In genomic region chr3:95730431-95730830, GRCm38 (mm10) we compare ENCODE assay signal across 30 mouse cellular contexts. TPM values are rescaled to one million over a fixed set of nuclear protein-coding genes. Genes with fewer than 3 reads are reported as not detected.
A peak's percentile ranks its signal among the peaks of the same experiment; 100 is the strongest.
DNase-seq lines count a peak whose midpoint lies in the region; ATAC-seq lines count a peak whose summit lies in the region.
"Had no signal": no experiment of that assay in that cellular context is flagged by ENCODE, and none has a peak within 500 bp of the region (broad histone marks: within the 10 kb centered on the region; RNA-seq: fewer than 3 reads in every experiment).

No protein-coding gene starts in this region.

- no peak overlapping the region for H3K9ac ChIP-seq in hindbrain, embryonic 12.5 days
- no peak overlapping the region for H3K9ac ChIP-seq in hindbrain, embryonic 14.5 days
- H3K9ac ChIP-seq in forebrain, embryonic 15.5 days (replicated peaks): no peak overlapping the region
- H3K9ac ChIP-seq in intestine, embryonic 15.5 days: no peak overlapping the region
- H3K9ac ChIP-seq: embryonic facial prominence, embryonic 13.5 days; heart, embryonic 12.5 days; limb, embryonic 12.5 days; liver, embryonic 15.5 days; midbrain, embryonic 12.5 days had no signal

- H3K27ac ChIP-seq in hindbrain, embryonic 12.5 days: no peak overlapping the region
- no peak overlapping the region for H3K27ac ChIP-seq in hindbrain, embryonic 14.5 days
- H3K27ac ChIP-seq in forebrain, embryonic 15.5 days (replicated peaks): no peak overlapping the region
- H3K27ac ChIP-seq in intestine, embryonic 15.5 days: no peak overlapping the region
- H3K27ac ChIP-seq: embryonic facial prominence, embryonic 13.5 days; forebrain, embryonic 10.5 days; gastrocnemius, adult 2 months; limb, embryonic 12.5 days; liver, embryonic 15.5 days; midbrain, embryonic 12.5 days had no signal

- no peaks in the 10 kb centered on the region for H3K4me1 ChIP-seq in hindbrain, embryonic 12.5 days
- H3K4me1 ChIP-seq in hindbrain, embryonic 14.5 days (replicated peaks; ENCODE audit: control insufficient read depth, insufficient read depth, low read length): no peaks in the 10 kb centered on the region
- no peaks in the 10 kb centered on the region for H3K4me1 ChIP-seq in forebrain, embryonic 15.5 days
- H3K4me1 ChIP-seq in intestine, embryonic 15.5 days (replicated peaks): peaks cover 7% of the 10 kb centered on the region; the same call in 1 of the 2 replicates
- H3K4me1 ChIP-seq: limb, embryonic 12.5 days; midbrain, embryonic 12.5 days had no signal

- no peaks in the 10 kb centered on the region for H3K27me3 ChIP-seq in hindbrain, embryonic 12.5 days
- no peaks in the 10 kb centered on the region for H3K27me3 ChIP-seq in hindbrain, embryonic 14.5 days (ENCODE audit: control insufficient read depth, insufficient read depth, low read length)
- no peaks in the 10 kb centered on the region for H3K27me3 ChIP-seq in forebrain, embryonic 15.5 days
- H3K27me3 ChIP-seq in intestine, embryonic 15.5 days (replicated peaks): no peaks in the 10 kb centered on the region
- H3K27me3 ChIP-seq: CH12.LX; embryonic facial prominence, embryonic 13.5 days; heart, embryonic 12.5 days; limb, embryonic 12.5 days; liver, embryonic 15.5 days; midbrain, embryonic 12.5 days had no signal

- no peaks in the 10 kb centered on the region for H3K9me3 ChIP-seq in hindbrain, embryonic 12.5 days (replicated peaks)
- no peaks in the 10 kb centered on the region for H3K9me3 ChIP-seq in hindbrain, embryonic 14.5 days (ENCODE audit: control insufficient read depth, low read length)
- H3K9me3 ChIP-seq in forebrain, embryonic 15.5 days: no peaks in the 10 kb centered on the region
- H3K9me3 ChIP-seq in intestine, embryonic 15.5 days: no peaks in the 10 kb centered on the region
- H3K9me3 ChIP-seq: embryonic facial prominence, embryonic 13.5 days; forebrain, embryonic 10.5 days; heart, embryonic 12.5 days; limb, embryonic 12.5 days; liver, embryonic 15.5 days; midbrain, embryonic 12.5 days had no signal

- peak; percentile 53 to 81 for DNase-seq in adrenal gland, adult (ENCODE audit: inconsistent age in 2 of 2, low spot score in 1 of 2)
- DNase-seq in adrenal gland, postnatal 10 days: no peak
- DNase-seq in hindbrain, embryonic 14.5 days (ENCODE audit: low spot score): no peak
- peak; percentile 16 for DNase-seq in ZHBTc4 (ENCODE audit: low read depth, low spot score)
- DNase-seq in embryo, embryonic 11 days: peak; percentile 36
- DNase-seq: cerebellum, adult 2 months; cerebellum, postnatal 14 days; gastrocnemius, adult 2 months; gastrocnemius, postnatal 36 days; heart, adult 18-20 months; kidney, adult 2 months; kidney, postnatal 10 days; layer of hippocampus, adult 9-11 months; lung, postnatal 10 days; retina, postnatal 1 day; right cerebral cortex, postnatal 14 days; thymus, postnatal 4 days had no signal

- no peak overlapping the region for H3K4me3 ChIP-seq in hindbrain, embryonic 12.5 days
- H3K4me3 ChIP-seq in hindbrain, embryonic 14.5 days (replicated peaks; ENCODE audit: low read length): no peak overlapping the region
- no peak overlapping the region for H3K4me3 ChIP-seq in forebrain, embryonic 15.5 days
- H3K4me3 ChIP-seq in intestine, embryonic 15.5 days (replicated peaks): no peak overlapping the region
- H3K4me3 ChIP-seq: embryonic facial prominence, embryonic 13.5 days; forebrain, embryonic 10.5 days; gastrocnemius, adult 2 months; heart, embryonic 12.5 days; limb, embryonic 12.5 days; liver, embryonic 15.5 days; midbrain, embryonic 12.5 days had no signal

- H3K36me3 ChIP-seq in hindbrain, embryonic 12.5 days: 0 out of 2 replicates have a peak, but pooled peaks cover 11% of the 10 kb centered on the region
- peaks cover 11% of the 10 kb centered on the region; the same call in 1 of the 2 replicates for H3K36me3 ChIP-seq in hindbrain, embryonic 14.5 days (replicated peaks; ENCODE audit: control insufficient read depth, insufficient read depth)
- peaks cover 3% of the 10 kb centered on the region; the same call in 1 of the 2 replicates for H3K36me3 ChIP-seq in forebrain, embryonic 15.5 days
- 0 out of 2 replicates have a peak, but pooled peaks cover 3% of the 10 kb centered on the region for H3K36me3 ChIP-seq in intestine, embryonic 15.5 days
- H3K36me3 ChIP-seq: liver, embryonic 15.5 days had no signal

- ATAC-seq in hindbrain, embryonic 12.5 days (ENCODE audit: low FRiP score): 0 out of 2 replicates have a peak, but pooled peaks have one; percentile 35
- ATAC-seq in hindbrain, embryonic 14.5 days (ENCODE audit: low FRiP score): no peak
- ATAC-seq in forebrain, embryonic 15.5 days (replicated peaks): no peak
- no peak for ATAC-seq in intestine, embryonic 15.5 days
- ATAC-seq: forebrain, embryonic 16.5 days; hindbrain, embryonic 16.5 days had no signal

- no peak overlapping the region for H3K4me2 ChIP-seq in hindbrain, embryonic 12.5 days (replicated peaks)
- H3K4me2 ChIP-seq in hindbrain, embryonic 14.5 days (replicated peaks): no peak overlapping the region
- H3K4me2 ChIP-seq in forebrain, embryonic 15.5 days (replicated peaks): no peak overlapping the region
- H3K4me2 ChIP-seq in intestine, embryonic 15.5 days (replicated peaks): no peak overlapping the region
- H3K4me2 ChIP-seq: embryonic facial prominence, embryonic 13.5 days; heart, embryonic 12.5 days; limb, embryonic 12.5 days; liver, embryonic 15.5 days; midbrain, embryonic 12.5 days had no signal

- WGBS in hindbrain, embryonic 12.5 days: 75% methylated on average over 7 of the region's 7 CpGs
- WGBS in hindbrain, embryonic 14.5 days: 83% methylated on average over 7 of the region's 7 CpGs
- 87% methylated on average over 7 of the region's 7 CpGs for WGBS in forebrain, embryonic 15.5 days
- 72% methylated on average over 7 of the region's 7 CpGs for WGBS in intestine, embryonic 15.5 days

RNA-seq across cellular contexts. Expression of gene Ecm1, which starts 8.9 kb away (rescaled TPM):
- total RNA-seq in adrenal gland, postnatal 10 days (2021): 100 to 1,000 TPM; 139 to 162 TPM
- polyA plus RNA-seq in hindbrain, embryonic 12.5 days (2016; fragmentation: Nextera tagmentation; extraction: Ambion mirVana): 12.6 and 13.2 TPM in 2 replicates
- polyA plus RNA-seq in hindbrain, embryonic 14.5 days (2014; fragmentation: Nextera tagmentation; extraction: Ambion mirVana): 11.1 and 12.5 TPM in 2 replicates
- polyA plus RNA-seq in forebrain, embryonic 15.5 days (2015; fragmentation: Nextera tagmentation; extraction: Ambion mirVana): 8.7 and 9.3 TPM in 2 replicates
- polyA plus RNA-seq in intestine, embryonic 15.5 days (2015; fragmentation: Nextera tagmentation; extraction: Ambion mirVana): 20.2 and 20.9 TPM in 2 replicates

RNA-seq across cellular contexts. Expression of gene Tars2, which starts 29.6 kb away (rescaled TPM):
- total RNA-seq in adrenal gland, postnatal 10 days (2021): 10 to 100 TPM; 40.8 to 51.6 TPM
- 39.5 and 45.9 TPM in 2 replicates for polyA plus RNA-seq in hindbrain, embryonic 12.5 days (2016; fragmentation: Nextera tagmentation; extraction: Ambion mirVana)
- 43.2 and 49.0 TPM in 2 replicates for polyA plus RNA-seq in hindbrain, embryonic 14.5 days (2014; fragmentation: Nextera tagmentation; extraction: Ambion mirVana)
- polyA plus RNA-seq in forebrain, embryonic 15.5 days (2015; fragmentation: Nextera tagmentation; extraction: Ambion mirVana): 48.3 and 50.5 TPM in 2 replicates
- 54.4 and 54.5 TPM in 2 replicates for polyA plus RNA-seq in intestine, embryonic 15.5 days (2015; fragmentation: Nextera tagmentation; extraction: Ambion mirVana)

RNA-seq across cellular contexts. Expression of gene Adamtsl4, which starts 42.7 kb away (rescaled TPM):
- 10 to 100 TPM; 13.3 to 13.4 TPM for total RNA-seq in adrenal gland, postnatal 10 days (2021)
- 0.65 and 1.2 TPM in 2 replicates for polyA plus RNA-seq in hindbrain, embryonic 12.5 days (2016; fragmentation: Nextera tagmentation; extraction: Ambion mirVana)
- 0.35 and 1.3 TPM in 2 replicates for polyA plus RNA-seq in hindbrain, embryonic 14.5 days (2014; fragmentation: Nextera tagmentation; extraction: Ambion mirVana)
- polyA plus RNA-seq in forebrain, embryonic 15.5 days (2015; fragmentation: Nextera tagmentation; extraction: Ambion mirVana): 0.45 and 0.56 TPM in 2 replicates
- 2.3 and 3.0 TPM in 2 replicates for polyA plus RNA-seq in intestine, embryonic 15.5 days (2015; fragmentation: Nextera tagmentation; extraction: Ambion mirVana)
- total RNA-seq: hematopoietic stem cell, adult 5-6 weeks had no signal

Comparison
In these comparisons a context has a peak if more than half of its experiments do, and no peak if none do; other contexts are left out.
1. DNase-seq: peak in adrenal gland, adult (2 of 2), ZHBTc4 (single experiment) and embryo, embryonic 11 days (single experiment); none in adrenal gland, postnatal 10 days (single experiment) and hindbrain, embryonic 14.5 days (single experiment).